In the genomic region with DNA sequence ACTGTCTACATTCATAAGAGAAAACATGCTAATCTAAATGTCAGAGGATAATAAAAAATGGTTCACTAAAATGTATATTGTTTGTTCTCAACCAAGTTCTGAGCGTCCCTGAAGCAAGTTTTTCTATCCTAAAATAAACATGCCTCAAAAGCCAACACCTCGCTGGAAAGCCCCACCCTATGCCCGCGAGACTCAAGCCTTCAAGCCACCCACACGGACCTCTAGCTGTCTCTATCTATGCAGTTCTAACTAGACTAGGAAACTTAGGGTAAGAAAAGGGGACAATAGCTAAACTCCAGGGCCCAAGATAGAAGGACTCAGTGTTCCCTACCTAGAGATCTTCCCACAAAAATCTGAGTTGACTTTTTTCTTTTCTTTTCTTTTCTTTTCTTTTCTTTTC, we compare ENCODE assay signal across 9 mouse cellular contexts. TPM values are rescaled to one million over a fixed set of nuclear protein-coding genes. Genes with fewer than 3 reads are reported as not detected.
DNase-seq lines count a peak whose midpoint lies in the region; ATAC-seq and TF ChIP-seq lines count a peak whose summit lies in the region.
"Had no signal": no experiment of that assay in that cellular context is flagged by ENCODE, and none has a peak within 500 bp of the region (broad histone marks: within the 10 kb centered on the region; RNA-seq: fewer than 3 reads in every experiment).

No protein-coding gene starts in this region.

- peaks cover 41% of the 10 kb centered on the region for H3K4me1 ChIP-seq in forebrain, embryonic 10.5 days
- peaks cover 23% of the 10 kb centered on the region for H3K4me1 ChIP-seq in forebrain, embryonic 13.5 days
- H3K4me1 ChIP-seq in kidney, embryonic 16.5 days (ENCODE audit: insufficient read depth, low read length): peaks cover 27% of the 10 kb centered on the region
- peaks cover 39% of the 10 kb centered on the region for H3K4me1 ChIP-seq in E14TG2a.4 (replicated peaks; ENCODE audit: low read depth, low read length)
- peaks cover 18% of the 10 kb centered on the region for H3K4me1 ChIP-seq in liver, embryonic 15.5 days (replicated peaks)

- no peak for TF ChIP-seq CTCF in E14TG2a.4 (conservative IDR thresholded peaks at IDR 0.05; ENCODE audit: low read length)

- H3K9me3 ChIP-seq in forebrain, embryonic 10.5 days: no peaks in the 10 kb centered on the region
- no peaks in the 10 kb centered on the region for H3K9me3 ChIP-seq in forebrain, embryonic 13.5 days (replicated peaks)
- H3K9me3 ChIP-seq in kidney, embryonic 16.5 days (ENCODE audit: low read length): no peaks in the 10 kb centered on the region
- H3K9me3 ChIP-seq in E14TG2a.4 (ENCODE audit: low read length): peaks cover 12% of the 10 kb centered on the region
- no peaks in the 10 kb centered on the region for H3K9me3 ChIP-seq in liver, embryonic 15.5 days (replicated peaks)
- H3K9me3 ChIP-seq: limb, embryonic 12.5 days had no signal

- peak overlapping the region; percentile 90; the same call in 1 of the 2 replicates for H3K4me3 ChIP-seq in forebrain, embryonic 10.5 days
- no peak overlapping the region for H3K4me3 ChIP-seq in forebrain, embryonic 13.5 days
- no peak overlapping the region for H3K4me3 ChIP-seq in kidney, embryonic 16.5 days (ENCODE audit: low read length)
- H3K4me3 ChIP-seq in E14TG2a.4 (replicated peaks; ENCODE audit: low read length): peak overlapping the region; percentile 96
- H3K4me3 ChIP-seq in liver, embryonic 15.5 days (replicated peaks): peak overlapping the region; percentile 68; the same call in 1 of the 2 replicates

- H3K27ac ChIP-seq in forebrain, embryonic 10.5 days: no peak overlapping the region
- H3K27ac ChIP-seq in forebrain, embryonic 13.5 days: no peak overlapping the region
- no peak overlapping the region for H3K27ac ChIP-seq in kidney, embryonic 16.5 days (ENCODE audit: low read length)
- H3K27ac ChIP-seq in liver, embryonic 15.5 days (replicated peaks): no peak overlapping the region

- peaks cover 19% of the 10 kb centered on the region for H3K27me3 ChIP-seq in forebrain, embryonic 10.5 days (ENCODE audit: poor library complexity, severe bottlenecking)
- H3K27me3 ChIP-seq in forebrain, embryonic 13.5 days: peaks cover 3% of the 10 kb centered on the region; the same call in 1 of the 2 replicates
- H3K27me3 ChIP-seq in kidney, embryonic 16.5 days (ENCODE audit: insufficient read depth, low read length): peaks cover 3% of the 10 kb centered on the region; the same call in 1 of the 2 replicates
- H3K27me3 ChIP-seq in E14TG2a.4 (ENCODE audit: insufficient read depth, low read length): no peaks in the 10 kb centered on the region; the same call in 1 of the 2 replicates
- H3K27me3 ChIP-seq in liver, embryonic 15.5 days: peaks cover 54% of the 10 kb centered on the region

- WGBS in forebrain, embryonic 10.5 days: 62% methylated on average over 5 of the region's 5 CpGs
- 47% methylated on average over 5 of the region's 5 CpGs for WGBS in forebrain, embryonic 13.5 days
- 31% methylated on average over 5 of the region's 5 CpGs for WGBS in kidney, embryonic 16.5 days
- 1% methylated on average over 5 of the region's 5 CpGs for WGBS in liver, embryonic 15.5 days (ENCODE audit: insufficient replicate concordance)

- H3K4me2 ChIP-seq in forebrain, embryonic 13.5 days: no peak overlapping the region
- peak overlapping the region; percentile 69; the same call in 1 of the 2 replicates for H3K4me2 ChIP-seq in kidney, embryonic 16.5 days (replicated peaks; ENCODE audit: low read depth, low read length)
- H3K4me2 ChIP-seq in liver, embryonic 15.5 days: peak overlapping the region; percentile 97; the same call in 1 of the 2 replicates

- ATAC-seq in forebrain, embryonic 13.5 days: no peak
- ATAC-seq in kidney, embryonic 16.5 days (ENCODE audit: low FRiP score, low TSS enrichment): no peak
- ATAC-seq in liver, embryonic 15.5 days (ENCODE audit: insufficient read depth): no peak

- peaks cover 11% of the 10 kb centered on the region for H3K36me3 ChIP-seq in forebrain, embryonic 10.5 days (replicated peaks)
- no peaks in the 10 kb centered on the region for H3K36me3 ChIP-seq in forebrain, embryonic 13.5 days (ENCODE audit: poor library complexity, severe bottlenecking)
- H3K36me3 ChIP-seq in kidney, embryonic 16.5 days (ENCODE audit: insufficient read depth, low read length): no peaks in the 10 kb centered on the region
- peaks cover 18% of the 10 kb centered on the region for H3K36me3 ChIP-seq in E14TG2a.4 (ENCODE audit: insufficient read depth, low read length)
- H3K36me3 ChIP-seq in liver, embryonic 15.5 days (replicated peaks): no peaks in the 10 kb centered on the region
- H3K36me3 ChIP-seq: limb, embryonic 12.5 days had no signal

- DNase-seq in forebrain, embryonic 10.5 days (ENCODE audit: extremely low spot score, low spot score): no peak
- DNase-seq in kidney, postnatal 4 days: no peak
- DNase-seq in cerebellum, adult 18-20 months: no peak
- DNase-seq in left cerebral cortex, adult 9 months (ENCODE audit: low spot score in 2 of 2): no peak

- no peak overlapping the region for H3K9ac ChIP-seq in forebrain, embryonic 13.5 days
- no peak overlapping the region for H3K9ac ChIP-seq in kidney, embryonic 16.5 days (replicated peaks; ENCODE audit: low read length)
- no peak overlapping the region for H3K9ac ChIP-seq in liver, embryonic 15.5 days

RNA-seq across cellular contexts. Expression of gene Itga6, which starts 40.6 kb away (rescaled TPM):
- polyA plus RNA-seq in forebrain, embryonic 10.5 days (2016; fragmentation: Nextera tagmentation; extraction: Ambion mirVana): 45.7 and 47.9 TPM in 2 replicates
- polyA plus RNA-seq in forebrain, embryonic 13.5 days (2015; fragmentation: Nextera tagmentation; extraction: Ambion mirVana): 31.1 and 32.0 TPM in 2 replicates
- polyA plus RNA-seq in kidney, embryonic 16.5 days (2015; fragmentation: Nextera tagmentation; extraction: Ambion mirVana): 56.8 and 75.1 TPM in 2 replicates
- polyA plus RNA-seq in liver, embryonic 15.5 days (2015; fragmentation: Nextera tagmentation; extraction: Ambion mirVana): 6.3 and 6.6 TPM in 2 replicates

Comparison
In these comparisons a context has a peak if more than half of its experiments do, and no peak if none do; other contexts are left out.
1. H3K4me3 ChIP-seq: peak in forebrain, embryonic 10.5 days (single experiment), E14TG2a.4 (single experiment) and liver, embryonic 15.5 days (single experiment); none in forebrain, embryonic 13.5 days (single experiment) and kidney, embryonic 16.5 days (single experiment).